Mouse (Mus musculus): ENCODE data around the gene Tec. TPM values are rescaled to one million over a fixed set of nuclear protein-coding genes. Genes with fewer than 3 reads are reported as not detected.

Tec gene
- polyA plus RNA-seq, 1 experiment from 2014 or later: 5.2 TPM

DNA sequence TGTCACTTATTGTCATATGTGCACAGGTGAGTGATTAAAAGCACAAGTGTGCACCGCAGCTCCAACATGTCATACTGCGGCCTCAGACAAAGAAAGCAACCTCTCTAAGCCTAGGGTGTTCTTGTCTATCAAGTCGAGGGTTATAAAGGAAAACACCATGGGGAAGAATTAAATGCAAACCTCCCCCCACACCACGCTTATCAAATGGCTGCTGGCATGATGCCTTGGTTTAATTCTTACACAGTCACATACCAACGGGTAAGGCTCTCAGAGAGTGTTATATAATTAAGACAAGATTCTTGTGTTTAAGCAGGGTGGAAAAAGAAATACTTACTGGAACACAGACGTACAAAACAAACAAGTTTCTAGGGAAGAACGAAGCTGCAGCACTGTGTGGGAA is 132.5 kb downstream of the Tec start:
- no peak for ATAC-seq (ENCODE audit: low read depth)
- 56% methylated on average over 7 of the region's 7 CpGs for WGBS (ENCODE audit: insufficient replicate concordance)
- Histone ChIP-seq H3K36me3 (ENCODE audit: control insufficient read depth, insufficient read depth) (no peaks in the 10 kb centered on the region), H3K9ac (ENCODE audit: low read depth, low read length) (no peak overlapping the region), H3K9me3 (replicated peaks; ENCODE audit: control insufficient read depth, low read length) (no peaks in the 10 kb centered on the region), H3K4me3 (ENCODE audit: low read depth, low read length) (no peak overlapping the region), H3K4me2 (ENCODE audit: low read depth, low read length) (no peak overlapping the region), H3K27ac (ENCODE audit: low read length) (no peak overlapping the region), H3K27me3 (ENCODE audit: control insufficient read depth, insufficient read depth, low read depth, low read length) (no peaks in the 10 kb centered on the region), H3K4me1 (ENCODE audit: control insufficient read depth, low read depth, low read length) (no peaks in the 10 kb centered on the region)

DNA sequence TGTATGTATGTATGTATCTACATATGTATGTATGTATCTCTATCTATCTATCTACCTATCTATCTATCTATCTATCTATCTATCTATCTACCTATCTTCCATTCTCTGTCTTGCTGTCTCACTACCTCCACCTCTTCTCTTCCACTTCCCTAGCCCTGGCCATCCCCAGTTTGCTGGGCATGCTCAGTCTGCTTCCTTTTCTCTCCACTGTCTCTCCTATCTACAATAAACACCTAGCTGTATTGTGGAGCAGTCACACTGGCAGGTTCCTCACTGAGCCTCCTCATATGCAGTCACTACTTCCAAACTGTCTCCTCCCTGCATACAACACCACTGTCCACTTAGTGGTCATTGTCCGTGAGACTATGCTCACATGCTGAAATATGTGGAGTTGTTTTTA is 135.4 kb downstream of the Tec start:
- Histone ChIP-seq H3K4me2 (ENCODE audit: low read depth, low read length) (no peak overlapping the region), H3K4me1 (ENCODE audit: control insufficient read depth, low read depth, low read length) (no peaks in the 10 kb centered on the region), H3K9ac (ENCODE audit: low read depth, low read length) (no peak overlapping the region), H3K36me3 (ENCODE audit: control insufficient read depth, insufficient read depth) (no peaks in the 10 kb centered on the region), H3K27me3 (ENCODE audit: control insufficient read depth, insufficient read depth, low read depth, low read length) (no peaks in the 10 kb centered on the region), H3K9me3 (replicated peaks; ENCODE audit: control insufficient read depth, low read length) (no peaks in the 10 kb centered on the region), H3K27ac (ENCODE audit: low read length) (no peak overlapping the region), H3K4me3 (ENCODE audit: low read depth, low read length) (no peak overlapping the region)
- no peak for ATAC-seq (ENCODE audit: low read depth)
- WGBS (ENCODE audit: insufficient replicate concordance): 67% methylated on average over 1 of the region's 1 CpGs

DNA sequence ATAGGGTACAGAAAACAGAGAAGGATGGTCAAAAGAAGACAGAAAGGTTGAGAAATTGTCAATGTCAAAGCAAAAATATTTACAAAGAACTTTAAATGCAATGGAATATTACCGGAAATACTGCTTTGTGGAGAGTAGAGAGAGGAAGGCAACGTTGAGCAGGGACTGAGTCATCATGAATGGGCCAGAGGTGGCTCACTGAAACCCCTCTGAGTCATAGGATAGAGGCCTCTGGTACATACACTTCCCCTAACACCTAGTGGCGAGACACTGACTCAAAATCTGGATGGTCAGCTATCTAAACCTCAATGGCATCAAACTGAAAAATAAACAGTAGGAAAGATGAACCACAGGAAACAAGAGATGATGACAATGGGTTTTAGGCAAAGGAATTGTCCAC is 142.9 kb downstream of the Tec start:
- Histone ChIP-seq H3K4me3 (ENCODE audit: low read depth, low read length) (no peak overlapping the region), H3K4me2 (ENCODE audit: low read depth, low read length) (no peak overlapping the region), H3K36me3 (ENCODE audit: control insufficient read depth, insufficient read depth) (no peaks in the 10 kb centered on the region), H3K27me3 (ENCODE audit: control insufficient read depth, insufficient read depth, low read depth, low read length) (no peaks in the 10 kb centered on the region), H3K27ac (ENCODE audit: low read length) (no peak overlapping the region), H3K4me1 (ENCODE audit: control insufficient read depth, low read depth, low read length) (no peaks in the 10 kb centered on the region), H3K9me3 (replicated peaks; ENCODE audit: control insufficient read depth, low read length) (no peaks in the 10 kb centered on the region), H3K9ac (ENCODE audit: low read depth, low read length) (no peak overlapping the region)
- WGBS (ENCODE audit: insufficient replicate concordance): 41% methylated on average over 3 of the region's 3 CpGs
- no peak for ATAC-seq (ENCODE audit: low read depth)

DNA sequence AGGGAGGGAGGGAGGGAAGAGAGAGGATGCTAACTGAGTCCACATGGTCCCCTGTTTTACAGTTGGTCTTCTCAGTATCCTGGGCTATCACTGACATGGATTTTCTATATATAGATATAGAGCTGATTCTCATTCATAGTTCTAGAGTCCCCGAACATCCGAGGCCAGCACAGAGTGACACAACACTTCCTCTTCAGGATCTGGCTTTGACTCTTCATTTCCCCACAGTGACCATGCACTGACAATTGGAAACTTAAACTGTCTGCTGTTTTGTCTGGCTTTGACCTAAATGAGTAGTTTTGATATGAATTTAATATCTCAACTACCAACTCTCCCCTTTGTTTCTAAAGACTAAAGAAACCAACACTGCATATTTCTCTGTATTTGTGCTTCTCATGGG is 144.9 kb downstream of the Tec start:
- Histone ChIP-seq H3K4me2 (ENCODE audit: low read depth, low read length) (no peak overlapping the region), H3K27me3 (ENCODE audit: control insufficient read depth, insufficient read depth, low read depth, low read length) (no peaks in the 10 kb centered on the region), H3K4me1 (ENCODE audit: control insufficient read depth, low read depth, low read length) (no peaks in the 10 kb centered on the region), H3K36me3 (ENCODE audit: control insufficient read depth, insufficient read depth) (no peaks in the 10 kb centered on the region), H3K9ac (ENCODE audit: low read depth, low read length) (no peak overlapping the region), H3K4me3 (ENCODE audit: low read depth, low read length) (no peak overlapping the region), H3K27ac (ENCODE audit: low read length) (no peak overlapping the region), H3K9me3 (replicated peaks; ENCODE audit: control insufficient read depth, low read length) (no peaks in the 10 kb centered on the region)
- 25% methylated on average over 2 of the region's 2 CpGs for WGBS (ENCODE audit: insufficient replicate concordance)
- ATAC-seq (ENCODE audit: low read depth): no peak

DNA sequence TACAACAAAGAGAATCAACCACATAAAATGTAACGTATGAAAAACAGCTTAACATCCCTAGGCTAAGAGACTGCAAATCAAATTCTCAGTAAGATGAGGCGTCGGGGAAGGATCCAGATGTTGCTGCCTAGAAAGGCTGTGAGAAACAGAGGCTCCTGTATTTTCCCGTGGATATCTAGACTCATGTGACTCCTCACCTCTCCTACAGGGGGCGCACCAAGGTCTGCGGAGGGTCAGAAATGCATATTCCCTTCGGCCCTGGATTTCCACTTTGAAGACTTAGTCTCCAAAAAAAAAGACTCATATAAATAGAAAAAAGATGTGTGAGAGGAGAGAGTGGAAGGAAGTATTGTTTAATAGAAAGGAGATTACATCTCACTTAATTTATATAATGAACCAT is 147.7 kb downstream of the Tec start:
- no peak for ATAC-seq (ENCODE audit: low read depth)
- Histone ChIP-seq H3K36me3 (ENCODE audit: control insufficient read depth, insufficient read depth) (no peaks in the 10 kb centered on the region), H3K4me2 (ENCODE audit: low read depth, low read length) (no peak overlapping the region), H3K4me3 (ENCODE audit: low read depth, low read length) (no peak overlapping the region), H3K27ac (ENCODE audit: low read length) (no peak overlapping the region), H3K27me3 (ENCODE audit: control insufficient read depth, insufficient read depth, low read depth, low read length) (no peaks in the 10 kb centered on the region), H3K9ac (ENCODE audit: low read depth, low read length) (no peak overlapping the region), H3K4me1 (ENCODE audit: control insufficient read depth, low read depth, low read length) (no peaks in the 10 kb centered on the region), H3K9me3 (replicated peaks; ENCODE audit: control insufficient read depth, low read length) (no peaks in the 10 kb centered on the region)
- 55% methylated on average over 7 of the region's 7 CpGs for WGBS (ENCODE audit: insufficient replicate concordance)

DNA sequence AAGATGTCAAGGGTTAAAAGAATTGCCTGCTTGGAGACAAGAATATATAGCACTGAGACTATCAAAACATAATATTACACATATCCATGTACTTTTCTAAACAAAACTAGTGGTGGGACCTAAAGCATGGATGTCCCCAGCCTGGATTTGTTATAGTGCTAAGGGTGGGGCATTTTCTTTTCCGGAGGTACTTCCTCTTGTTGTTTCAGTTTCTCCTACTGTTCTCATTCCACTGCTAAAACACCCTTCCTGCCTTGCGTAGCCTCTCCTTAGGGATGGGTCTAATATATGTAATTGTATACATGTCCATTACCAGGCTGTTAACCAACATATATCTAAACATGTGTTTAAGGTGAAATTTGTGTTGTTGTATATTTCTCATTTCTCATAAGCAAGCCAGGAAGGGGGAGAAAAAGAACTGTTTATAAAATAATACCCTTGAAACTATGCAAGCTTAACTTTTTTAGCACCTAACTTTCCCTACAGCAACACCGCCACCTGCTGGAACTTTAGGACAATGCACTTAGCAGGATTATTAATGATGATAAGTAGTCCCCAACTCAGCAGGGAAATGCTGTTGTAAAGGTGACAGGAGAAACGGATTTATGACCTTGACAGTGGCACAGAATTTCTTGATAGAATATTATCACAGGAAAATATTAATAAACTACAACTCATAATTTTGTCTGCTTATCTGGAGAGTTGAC is 157.6 kb downstream of the Tec start:
- Histone ChIP-seq H3K9me3 (replicated peaks; ENCODE audit: control insufficient read depth, low read length) (no peaks in the 10 kb centered on the region), H3K36me3 (ENCODE audit: control insufficient read depth, insufficient read depth) (no peaks in the 10 kb centered on the region), H3K4me3 (ENCODE audit: low read depth, low read length) (no peak overlapping the region), H3K27ac (ENCODE audit: low read length) (no peak overlapping the region), H3K9ac (ENCODE audit: low read depth, low read length) (no peak overlapping the region), H3K4me1 (ENCODE audit: control insufficient read depth, low read depth, low read length) (no peaks in the 10 kb centered on the region), H3K27me3 (ENCODE audit: control insufficient read depth, insufficient read depth, low read depth, low read length) (no peaks in the 10 kb centered on the region), H3K4me2 (ENCODE audit: low read depth, low read length) (no peak overlapping the region)
- WGBS (ENCODE audit: insufficient replicate concordance): 19% methylated on average over 4 of the region's 4 CpGs
- ATAC-seq (ENCODE audit: low read depth): no peak

DNA sequence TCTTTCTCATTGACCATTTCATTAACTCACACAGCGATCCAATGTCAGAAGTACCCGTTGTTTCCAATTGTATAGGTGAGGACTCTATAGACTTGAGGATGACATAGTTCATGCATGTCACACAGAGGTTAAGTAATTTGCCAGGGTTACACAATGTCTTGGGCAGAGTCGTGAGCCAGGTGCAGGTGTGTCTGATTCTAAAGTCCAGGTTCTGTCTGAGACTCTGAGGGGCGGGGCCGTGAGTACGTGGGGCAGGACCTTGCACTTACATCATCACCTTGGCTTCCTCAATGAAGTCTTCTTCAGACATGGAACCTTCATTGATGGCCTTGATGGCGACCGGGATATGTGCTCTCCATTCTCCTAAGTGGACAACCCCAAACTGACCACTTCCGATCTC is 158.3 kb downstream of the Tec start:
- Histone ChIP-seq H3K4me2 (ENCODE audit: low read depth, low read length) (no peak overlapping the region), H3K9ac (ENCODE audit: low read depth, low read length) (no peak overlapping the region), H3K27ac (ENCODE audit: low read length) (no peak overlapping the region), H3K9me3 (replicated peaks; ENCODE audit: control insufficient read depth, low read length) (no peaks in the 10 kb centered on the region), H3K36me3 (ENCODE audit: control insufficient read depth, insufficient read depth) (no peaks in the 10 kb centered on the region), H3K4me1 (ENCODE audit: control insufficient read depth, low read depth, low read length) (no peaks in the 10 kb centered on the region), H3K4me3 (ENCODE audit: low read depth, low read length) (no peak overlapping the region), H3K27me3 (ENCODE audit: control insufficient read depth, insufficient read depth, low read depth, low read length) (no peaks in the 10 kb centered on the region)
- no peak for ATAC-seq (ENCODE audit: low read depth)
- WGBS (ENCODE audit: insufficient replicate concordance): 75% methylated on average over 9 of the region's 9 CpGs

DNA sequence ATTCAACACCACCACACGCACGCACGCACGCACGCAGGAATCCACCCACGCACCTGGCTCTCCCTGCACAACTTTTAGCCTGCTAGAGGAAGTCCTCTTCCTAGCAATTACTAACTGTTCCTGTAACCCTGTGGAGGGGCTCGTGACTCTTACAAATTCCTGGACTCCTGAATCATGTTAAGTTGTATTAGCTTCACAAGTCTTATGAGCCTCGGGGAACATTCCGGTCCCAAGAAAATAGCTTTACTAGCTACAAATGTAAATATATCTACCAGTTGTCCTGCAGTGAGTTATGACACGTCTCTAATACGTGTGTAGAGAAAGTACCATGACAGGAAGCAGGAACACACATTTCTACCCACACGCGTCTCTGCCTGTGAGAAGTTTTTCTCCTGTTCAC is 158.8 kb downstream of the Tec start:
- no peak for ATAC-seq (ENCODE audit: low read depth)
- no peaks in the 10 kb centered on the region for H3K36me3 ChIP-seq (ENCODE audit: control insufficient read depth, insufficient read depth)
- no peak overlapping the region for H3K9ac ChIP-seq (ENCODE audit: low read depth, low read length)
- H3K9me3 ChIP-seq (replicated peaks; ENCODE audit: control insufficient read depth, low read length): no peaks in the 10 kb centered on the region
- H3K4me1 ChIP-seq (ENCODE audit: control insufficient read depth, low read depth, low read length): no peaks in the 10 kb centered on the region
- no peak overlapping the region for H3K27ac ChIP-seq (ENCODE audit: low read length)
- WGBS (ENCODE audit: insufficient replicate concordance): 68% methylated on average over 13 of the region's 13 CpGs
- H3K4me3 ChIP-seq (ENCODE audit: low read depth, low read length): no peak overlapping the region
- H3K4me2 ChIP-seq (ENCODE audit: low read depth, low read length): no peak overlapping the region
- no peaks in the 10 kb centered on the region for H3K27me3 ChIP-seq (ENCODE audit: control insufficient read depth, insufficient read depth, low read depth, low read length)

DNA sequence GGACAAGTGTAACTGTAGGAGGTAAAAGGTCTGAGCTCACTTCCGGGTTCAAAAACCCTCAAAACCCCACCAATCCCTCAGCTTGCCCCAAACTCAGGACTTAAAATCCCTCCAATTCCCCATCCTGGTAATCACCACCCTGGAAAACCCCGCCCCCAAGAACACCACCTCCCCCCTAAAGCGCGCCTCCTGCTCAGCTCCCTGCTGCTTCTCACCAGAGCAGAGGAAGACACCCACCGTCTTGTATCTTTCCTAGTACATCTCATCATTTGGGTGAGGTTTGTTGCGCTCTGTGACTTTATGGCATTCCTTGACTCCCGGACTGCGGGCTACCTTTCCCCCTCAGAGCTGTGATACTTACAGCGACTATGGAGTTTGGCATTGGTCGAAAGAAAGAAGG is 161.6 kb downstream of the Tec start:
- H3K36me3 ChIP-seq (ENCODE audit: control insufficient read depth, insufficient read depth): no peaks in the 10 kb centered on the region
- ATAC-seq (ENCODE audit: low read depth): no peak
- no peak overlapping the region for H3K4me3 ChIP-seq (ENCODE audit: low read depth, low read length)
- 64% methylated on average over 10 of the region's 10 CpGs for WGBS (ENCODE audit: insufficient replicate concordance)
- H3K9me3 ChIP-seq (replicated peaks; ENCODE audit: control insufficient read depth, low read length): no peaks in the 10 kb centered on the region
- no peak overlapping the region for H3K4me2 ChIP-seq (ENCODE audit: low read depth, low read length)
- H3K9ac ChIP-seq (ENCODE audit: low read depth, low read length): no peak overlapping the region
- H3K27ac ChIP-seq (ENCODE audit: low read length): no peak overlapping the region
- no peaks in the 10 kb centered on the region for H3K27me3 ChIP-seq (ENCODE audit: control insufficient read depth, insufficient read depth, low read depth, low read length)
- H3K4me1 ChIP-seq (ENCODE audit: control insufficient read depth, low read depth, low read length): no peaks in the 10 kb centered on the region
